18 mouse cellular contexts compared by ENCODE assay signal in the genomic region with DNA sequence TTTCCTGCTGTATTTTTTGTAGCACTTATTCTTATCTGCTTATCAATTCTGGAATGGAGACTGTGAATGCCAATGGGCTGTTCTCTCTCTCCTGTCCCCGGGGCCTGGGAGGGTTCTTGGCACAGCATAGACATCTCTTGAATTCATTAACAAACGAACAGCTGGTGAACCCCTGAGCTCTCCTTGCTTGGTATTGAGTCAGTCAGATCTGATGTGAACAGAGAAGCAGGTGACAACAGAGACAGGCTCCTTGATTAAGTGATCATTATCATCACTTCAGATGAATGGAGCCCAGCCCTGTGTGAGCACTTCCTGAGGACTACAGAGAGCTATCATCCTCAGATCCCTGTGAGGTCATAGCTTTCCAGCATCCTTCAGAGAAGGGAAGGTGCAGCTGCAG. TPM values are rescaled to one million over a fixed set of nuclear protein-coding genes. Genes with fewer than 3 reads are reported as not detected.
DNase-seq lines count a peak whose midpoint lies in the region; ATAC-seq lines count a peak whose summit lies in the region.
"Had no signal": no experiment of that assay in that cellular context is flagged by ENCODE, and none has a peak within 500 bp of the region (broad histone marks: within the 10 kb centered on the region; RNA-seq: fewer than 3 reads in every experiment).

No protein-coding gene starts in this region.

- no peaks in the 10 kb centered on the region for H3K4me1 ChIP-seq in heart, embryonic 10.5 days
- H3K4me1 ChIP-seq in midbrain, embryonic 13.5 days (replicated peaks), result no peaks in the 10 kb centered on the region
- H3K4me1 ChIP-seq in midbrain, embryonic 10.5 days, result no peaks in the 10 kb centered on the region
- no peaks in the 10 kb centered on the region; the same call in 1 of the 2 replicates for H3K4me1 ChIP-seq in forebrain, embryonic 16.5 days (replicated peaks; ENCODE audit: control insufficient read depth, insufficient read depth, low read length)
- no peaks in the 10 kb centered on the region for H3K4me1 ChIP-seq in midbrain, embryonic 16.5 days (ENCODE audit: control insufficient read depth, insufficient read depth, low read length)
- H3K4me1 ChIP-seq: heart, embryonic 15.5 days; kidney, embryonic 15.5 days; liver, embryonic 13.5 days; lung, embryonic 15.5 days had no signal

- intact Hi-C loops in heart, postnatal 36 days (cut with DNase I), result no loop called here
- intact Hi-C loops in left cerebral cortex, postnatal 4 days (cut with DNase I), result no loop called here

- H3K4me3 ChIP-seq in heart, embryonic 10.5 days, result no peak overlapping the region
- no peak overlapping the region for H3K4me3 ChIP-seq in midbrain, embryonic 13.5 days (replicated peaks)
- no peak overlapping the region for H3K4me3 ChIP-seq in midbrain, embryonic 10.5 days
- H3K4me3 ChIP-seq in forebrain, embryonic 16.5 days (replicated peaks; ENCODE audit: low read length), result no peak overlapping the region
- H3K4me3 ChIP-seq in midbrain, embryonic 16.5 days (ENCODE audit: low read depth, low read length), result no peak overlapping the region
- H3K4me3 ChIP-seq: gastrocnemius, adult 2 months; heart, embryonic 15.5 days; kidney, embryonic 15.5 days; liver, embryonic 13.5 days; lung, embryonic 15.5 days had no signal

- no peaks in the 10 kb centered on the region for H3K9me3 ChIP-seq in heart, embryonic 10.5 days
- no peaks in the 10 kb centered on the region for H3K9me3 ChIP-seq in midbrain, embryonic 13.5 days
- H3K9me3 ChIP-seq in midbrain, embryonic 10.5 days (replicated peaks), result no peaks in the 10 kb centered on the region
- H3K9me3 ChIP-seq in forebrain, embryonic 16.5 days (ENCODE audit: control insufficient read depth, low read length), result no peaks in the 10 kb centered on the region
- H3K9me3 ChIP-seq in midbrain, embryonic 16.5 days (replicated peaks; ENCODE audit: control insufficient read depth, low read length, poor library complexity, severe bottlenecking), result no peaks in the 10 kb centered on the region
- H3K9me3 ChIP-seq: heart, embryonic 15.5 days; kidney, embryonic 15.5 days; liver, embryonic 13.5 days; lung, embryonic 15.5 days had no signal

- peak; percentile 75 for ATAC-seq in midbrain, embryonic 13.5 days
- peak; percentile 43; the same call in 1 of the 2 replicates for ATAC-seq in forebrain, embryonic 16.5 days
- ATAC-seq in midbrain, embryonic 16.5 days, result peak; percentile 42; the same call in 1 of the 2 replicates

- H3K4me2 ChIP-seq in midbrain, embryonic 13.5 days (replicated peaks), result no peak overlapping the region
- no peak overlapping the region for H3K4me2 ChIP-seq in forebrain, embryonic 16.5 days (ENCODE audit: low read length)
- no peak overlapping the region for H3K4me2 ChIP-seq in midbrain, embryonic 16.5 days (ENCODE audit: low read length)
- H3K4me2 ChIP-seq: heart, embryonic 15.5 days; kidney, embryonic 15.5 days; liver, embryonic 13.5 days; lung, embryonic 15.5 days had no signal

- H3K27ac ChIP-seq in heart, embryonic 10.5 days, result no peak overlapping the region
- no peak overlapping the region for H3K27ac ChIP-seq in midbrain, embryonic 13.5 days
- no peak overlapping the region for H3K27ac ChIP-seq in midbrain, embryonic 10.5 days (replicated peaks)
- H3K27ac ChIP-seq in forebrain, embryonic 16.5 days (ENCODE audit: low read length), result no peak overlapping the region
- H3K27ac ChIP-seq in midbrain, embryonic 16.5 days (ENCODE audit: low read length), result no peak overlapping the region
- H3K27ac ChIP-seq: gastrocnemius, adult 2 months; heart, embryonic 15.5 days; kidney, embryonic 15.5 days; liver, embryonic 13.5 days; lung, embryonic 15.5 days; macrophage had no signal

- no peaks in the 10 kb centered on the region for H3K27me3 ChIP-seq in heart, embryonic 10.5 days (ENCODE audit: insufficient read depth, poor library complexity, severe bottlenecking)
- no peaks in the 10 kb centered on the region for H3K27me3 ChIP-seq in midbrain, embryonic 13.5 days
- no peaks in the 10 kb centered on the region for H3K27me3 ChIP-seq in midbrain, embryonic 10.5 days (ENCODE audit: low read depth, poor library complexity, severe bottlenecking)
- no peaks in the 10 kb centered on the region for H3K27me3 ChIP-seq in forebrain, embryonic 16.5 days (replicated peaks; ENCODE audit: control insufficient read depth, insufficient read depth, low read length)
- no peaks in the 10 kb centered on the region for H3K27me3 ChIP-seq in midbrain, embryonic 16.5 days (ENCODE audit: control insufficient read depth, insufficient read depth, low read depth, low read length)
- H3K27me3 ChIP-seq: heart, embryonic 15.5 days; kidney, embryonic 15.5 days; liver, embryonic 13.5 days; lung, embryonic 15.5 days had no signal

- H3K36me3 ChIP-seq in heart, embryonic 10.5 days, result no peaks in the 10 kb centered on the region
- no peaks in the 10 kb centered on the region for H3K36me3 ChIP-seq in midbrain, embryonic 13.5 days
- no peaks in the 10 kb centered on the region for H3K36me3 ChIP-seq in midbrain, embryonic 10.5 days
- H3K36me3 ChIP-seq in forebrain, embryonic 16.5 days (ENCODE audit: control insufficient read depth, insufficient read depth), result no peaks in the 10 kb centered on the region
- no peaks in the 10 kb centered on the region for H3K36me3 ChIP-seq in midbrain, embryonic 16.5 days (ENCODE audit: control insufficient read depth, insufficient read depth, low read length)
- H3K36me3 ChIP-seq: heart, embryonic 15.5 days; kidney, embryonic 15.5 days; liver, embryonic 13.5 days; lung, embryonic 15.5 days had no signal

- 23% methylated on average over 2 of the region's 2 CpGs for WGBS in heart, embryonic 10.5 days
- 26% methylated on average over 2 of the region's 2 CpGs for WGBS in midbrain, embryonic 13.5 days
- WGBS in midbrain, embryonic 10.5 days, result 74% methylated on average over 2 of the region's 2 CpGs
- 14% methylated on average over 2 of the region's 2 CpGs for WGBS in forebrain, embryonic 16.5 days
- 38% methylated on average over 2 of the region's 2 CpGs for WGBS in midbrain, embryonic 16.5 days

- no peak overlapping the region for H3K9ac ChIP-seq in midbrain, embryonic 13.5 days (replicated peaks)
- H3K9ac ChIP-seq in forebrain, embryonic 16.5 days (replicated peaks; ENCODE audit: low read depth, low read length), result no peak overlapping the region
- no peak overlapping the region for H3K9ac ChIP-seq in midbrain, embryonic 16.5 days (ENCODE audit: low read depth, low read length)
- H3K9ac ChIP-seq: heart, embryonic 15.5 days; kidney, embryonic 15.5 days; liver, embryonic 13.5 days; lung, embryonic 15.5 days had no signal

- peak; percentile 45 for DNase-seq in heart, embryonic 10.5 days (ENCODE audit: low spot score)
- no peak for DNase-seq in heart, postnatal 36 days
- DNase-seq in midbrain, embryonic 10.5 days (ENCODE audit: low spot score), result no peak
- no peak for DNase-seq in left cerebral cortex, postnatal 4 days
- no peak for DNase-seq in urinary bladder, postnatal 36 days (ENCODE audit: low spot score in 2 of 2)
- DNase-seq: cerebellum, adult 8-10 months; heart, adult 18-20 months; liver, embryonic 13.5 days; spleen, adult 18-20 months; thymus, adult 2 months had no signal

RNA-seq across cellular contexts. Expression of a gene that starts 35.4 kb away (rescaled TPM):
- polyA plus RNA-seq in heart, embryonic 10.5 days (2016; fragmentation: Nextera tagmentation; extraction: Ambion mirVana), result 63.6 and 80.2 TPM in 2 replicates
- 10 to 100 TPM; 19.2 to 23.0 TPM for total RNA-seq in heart, postnatal 36 days (2021)
- 54.6 and 56.2 TPM in 2 replicates for polyA plus RNA-seq in midbrain, embryonic 13.5 days (2015; fragmentation: Nextera tagmentation; extraction: Ambion mirVana)
- 86.7 and 88.2 TPM in 2 replicates for polyA plus RNA-seq in midbrain, embryonic 10.5 days (2016; fragmentation: Nextera tagmentation; extraction: Ambion mirVana)
- polyA plus RNA-seq in forebrain, embryonic 16.5 days (2015; fragmentation: Nextera tagmentation; extraction: Ambion mirVana), result 52.6 and 57.6 TPM in 2 replicates
- 50.0 and 52.3 TPM in 2 replicates for polyA plus RNA-seq in midbrain, embryonic 16.5 days (2015; fragmentation: Nextera tagmentation; extraction: Ambion mirVana)
- total RNA-seq in left cerebral cortex, postnatal 4 days (2021), result 10 to 100 TPM; 38.7 to 44.8 TPM
